Mouse (Mus musculus) layer of hippocampus, postnatal 14 days (tissue): ENCODE results near the gene Pla2g12a. TPM values are rescaled to one million over a fixed set of nuclear protein-coding genes. Genes with fewer than 3 reads are reported as not detected.

ENCODE experiments used
- DNase-seq, 2 experiments: peaks; one replicate each; pipeline ENCODE4 v3.0.0; 2021 to 2022; ENCODE audit warnings: low spot score in 2 of 2, mixed read lengths in 1 of 2
- total RNA-seq, 2 experiments: library from RNA; stranded (reverse); gene quantifications; 2 replicates each; pipeline ENCODE4 v1.2.3; 2021

Gene Pla2g12a
- total RNA-seq, 2 experiments from 2014 or later = 21.4 to 23.6 TPM

DNA sequence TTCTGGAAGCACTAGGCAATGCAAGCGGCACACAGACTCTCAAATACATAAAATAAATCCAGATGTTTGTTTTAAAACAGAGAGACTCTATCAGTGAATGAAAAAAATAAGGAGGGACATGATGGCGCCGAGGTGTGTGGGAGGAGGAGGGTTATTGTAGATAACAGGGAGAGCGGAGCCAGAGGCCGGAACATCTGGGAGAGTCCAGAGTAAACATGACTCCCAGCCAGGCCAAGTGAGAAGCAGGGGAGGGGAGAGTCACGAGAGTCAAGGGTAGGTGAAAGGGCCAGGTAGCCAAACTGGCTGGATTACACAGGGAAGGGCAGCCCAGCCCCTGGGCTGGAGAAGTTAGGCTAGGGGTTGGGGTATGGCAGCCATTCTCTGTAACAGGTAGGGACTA, 18.2 kb downstream of the Pla2g12a start:
- no peak for DNase-seq

DNA sequence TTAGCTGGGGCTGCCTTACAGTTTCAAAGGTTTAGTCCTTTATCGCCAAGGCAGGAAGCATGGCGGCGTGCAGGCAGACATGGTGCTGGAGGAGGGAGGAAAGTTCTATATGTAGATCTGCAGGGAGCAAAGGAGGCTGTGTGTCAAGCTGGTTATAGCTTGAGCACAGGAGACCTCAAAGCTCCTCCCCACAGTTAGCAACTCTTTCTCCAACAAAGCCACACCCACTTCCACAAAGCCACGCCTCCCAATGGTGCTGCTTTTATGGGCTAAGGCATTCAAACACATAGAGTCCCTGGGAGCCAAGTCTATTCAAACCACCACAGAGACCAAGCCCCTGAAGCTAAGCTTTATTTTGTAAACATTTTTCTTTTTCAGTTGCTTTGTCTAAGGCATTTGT, 20.5 kb downstream of the Pla2g12a start:
- DNase-seq = no peak

DNA sequence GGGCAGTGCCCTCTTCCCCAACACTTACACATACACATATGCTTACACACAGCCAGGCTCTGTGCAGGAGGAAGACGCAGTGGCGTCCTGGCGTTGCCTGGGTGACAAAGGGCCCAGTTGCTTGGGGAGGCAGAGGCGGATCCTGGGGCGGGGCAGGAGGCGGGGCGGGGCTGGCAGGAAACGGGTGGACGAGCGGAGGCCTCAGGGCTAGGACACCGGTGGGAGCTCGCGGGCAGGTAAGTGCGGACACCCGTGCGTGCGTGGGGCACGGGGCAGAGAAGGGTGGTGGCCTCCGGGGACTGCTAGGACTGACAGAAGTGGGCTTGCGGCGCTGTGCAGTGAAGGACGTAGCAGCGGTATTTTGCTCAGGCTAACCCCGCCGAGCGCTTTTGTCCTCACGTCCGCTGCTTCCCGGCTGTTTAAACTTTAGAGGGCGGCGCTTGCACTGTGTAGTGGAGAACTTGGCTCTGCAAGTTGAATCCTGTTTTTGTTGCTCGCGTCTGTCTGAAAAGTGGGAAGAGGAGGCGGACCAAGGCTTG, 22.9 kb downstream of the Pla2g12a start, which contains the start of gene Casp6:
Gene Casp6, plus strand, starts transcription at position 155 of the 539 bp plus-strand sequence.
- DNase-seq = peak; percentile 28 to 38

DNA sequence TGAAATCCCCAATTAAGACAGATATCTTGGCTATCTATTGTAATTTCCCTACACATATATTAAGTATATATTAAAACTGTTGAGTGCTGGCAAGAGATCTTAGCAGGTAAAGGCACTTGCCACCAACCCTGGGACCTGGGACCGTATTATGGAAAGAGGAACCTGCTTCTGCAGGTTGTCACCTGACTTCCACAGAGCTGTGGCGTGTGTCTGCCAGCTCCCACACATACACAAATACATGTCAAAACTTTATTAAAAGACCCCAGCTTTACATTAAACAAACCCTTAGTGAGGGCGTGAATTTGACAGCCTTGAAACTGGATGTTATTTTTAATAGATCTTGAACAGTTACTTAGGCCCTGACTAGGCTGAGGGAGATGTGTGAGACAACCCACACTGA, 25.0 kb downstream of the Pla2g12a start:
- DNase-seq = no peak

DNA sequence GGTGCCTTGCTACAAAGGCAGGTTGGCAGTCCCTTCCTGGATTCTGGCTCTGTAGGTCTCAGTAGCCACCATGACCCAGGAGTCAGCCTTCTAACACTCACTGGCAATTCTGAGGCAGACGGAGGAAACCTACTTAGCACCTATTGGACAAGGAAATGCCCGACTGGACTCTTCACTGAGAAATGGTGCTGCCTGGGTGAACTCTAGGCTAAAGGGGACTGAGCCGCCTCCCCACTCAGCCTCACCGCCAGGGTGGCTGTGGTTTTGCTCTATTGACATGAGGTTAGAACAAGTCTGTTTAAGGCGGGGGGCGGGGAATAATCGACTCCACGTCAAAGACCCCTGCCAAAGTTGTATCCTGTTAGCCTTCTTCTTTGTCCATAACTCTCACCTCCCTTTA, 25.5 kb downstream of the Pla2g12a start:
- no peak for DNase-seq

DNA sequence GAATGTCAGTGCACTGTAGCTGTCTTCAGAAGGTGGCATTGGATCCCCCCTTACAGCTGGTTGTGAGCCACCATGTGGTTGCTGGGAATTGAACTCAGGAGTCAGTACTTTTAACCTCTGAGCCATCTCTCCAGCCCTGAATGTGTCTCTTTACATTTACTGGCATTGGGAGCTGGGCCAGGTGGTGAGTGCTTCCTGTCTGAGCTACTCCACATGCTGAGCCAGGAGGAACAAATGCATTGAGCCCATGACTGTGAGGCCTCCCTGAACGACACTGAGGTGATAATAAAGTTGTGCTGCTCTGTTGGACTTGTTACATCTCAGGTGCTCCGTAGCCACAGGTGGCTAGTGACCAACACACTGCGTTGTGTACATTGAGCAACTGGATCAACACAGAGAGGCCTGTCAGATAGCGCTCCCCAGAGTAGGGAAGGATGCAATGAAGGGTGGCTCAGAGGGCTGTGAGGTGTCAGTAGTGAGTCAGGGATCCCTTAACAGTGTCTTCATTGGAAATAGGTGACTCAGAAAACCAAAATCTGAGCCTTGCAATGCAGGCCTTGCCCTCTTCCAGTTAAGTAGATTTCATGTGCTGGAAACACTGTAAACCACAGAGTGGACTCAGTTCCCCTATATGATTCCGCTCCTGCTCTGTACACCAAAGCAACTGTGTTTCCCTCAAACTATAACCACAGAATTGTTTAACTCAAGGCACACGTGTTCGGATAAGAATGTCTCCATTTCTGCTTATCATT, 26.2 kb downstream of the Pla2g12a start:
- no peak for DNase-seq

DNA sequence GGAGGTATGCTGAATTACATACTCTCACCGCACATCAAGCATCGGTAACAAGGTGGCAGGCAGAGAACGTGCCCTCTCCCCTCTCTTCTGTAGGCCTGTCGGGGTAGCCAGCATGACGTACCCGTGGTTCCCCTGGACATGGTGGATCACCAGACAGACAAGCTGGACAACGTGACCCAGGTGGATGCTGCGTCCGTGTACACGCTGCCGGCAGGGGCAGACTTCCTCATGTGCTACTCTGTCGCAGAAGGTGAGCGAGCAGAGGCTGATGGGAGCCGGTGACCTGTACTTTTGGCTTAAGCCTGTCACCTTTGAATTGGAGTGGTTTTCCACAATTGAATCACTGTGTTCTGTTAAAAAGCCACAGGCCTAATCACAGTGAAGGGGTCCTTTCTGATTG, 33.6 kb downstream of the Pla2g12a start:
- DNase-seq = no peak

DNA sequence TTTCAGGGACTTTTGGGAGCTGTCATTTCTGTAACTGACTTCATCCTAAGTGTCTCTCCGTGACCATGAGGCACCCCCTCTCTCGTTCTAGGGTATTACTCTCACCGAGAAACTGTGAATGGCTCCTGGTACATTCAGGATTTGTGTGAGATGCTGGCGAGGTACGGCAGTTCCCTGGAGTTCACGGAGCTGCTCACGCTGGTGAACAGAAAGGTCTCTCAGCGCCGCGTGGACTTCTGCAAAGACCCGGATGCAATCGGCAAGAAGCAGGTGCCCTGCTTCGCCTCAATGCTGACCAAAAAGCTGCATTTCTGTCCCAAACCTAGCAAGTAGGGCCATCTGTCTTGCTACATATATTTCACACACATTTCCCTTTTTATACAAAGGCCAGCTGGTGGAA, 34.8 kb downstream of the Pla2g12a start:
- no peak for DNase-seq

DNA sequence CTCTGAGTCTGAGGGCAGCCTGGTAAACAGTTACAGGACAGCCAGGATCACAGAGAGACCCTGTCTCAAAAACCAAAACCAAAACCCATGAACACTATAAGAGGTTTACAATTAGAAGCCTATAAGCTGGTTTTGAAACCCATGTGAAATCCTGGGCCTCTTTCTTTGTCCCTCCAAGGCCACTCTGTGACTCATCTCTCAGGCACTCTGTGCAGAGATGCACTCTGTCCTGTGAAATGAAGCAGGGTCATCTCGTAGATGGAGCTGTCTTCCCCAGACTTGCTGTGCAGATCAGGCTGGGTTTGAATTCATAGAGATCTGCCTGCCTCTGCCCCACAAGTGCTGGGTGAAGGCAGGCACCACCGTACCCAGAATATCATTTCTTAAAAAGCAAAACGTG, 39.0 kb downstream of the Pla2g12a start:
- DNase-seq = no peak

DNA sequence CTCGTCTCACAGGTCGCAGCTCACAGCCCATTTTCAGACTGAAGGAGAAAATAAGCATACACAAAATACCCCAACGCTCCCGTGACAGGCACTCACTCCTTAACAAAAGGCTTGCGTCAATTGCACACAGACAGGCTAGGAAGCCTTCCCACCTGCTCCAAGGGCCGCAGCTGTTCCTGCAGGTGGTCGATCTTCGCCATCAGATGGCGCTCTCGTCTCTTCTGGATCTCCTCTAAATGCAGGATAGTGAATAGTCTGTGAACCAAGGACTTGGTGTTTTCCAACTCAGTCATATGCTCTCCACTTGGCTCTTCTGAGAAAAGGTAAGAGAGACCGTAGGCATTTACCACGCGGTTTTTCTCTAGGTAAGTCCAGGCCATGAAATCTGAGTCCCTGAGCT, 40.0 kb downstream of the Pla2g12a start:
- DNase-seq = peak; percentile 66 to 72

DNA sequence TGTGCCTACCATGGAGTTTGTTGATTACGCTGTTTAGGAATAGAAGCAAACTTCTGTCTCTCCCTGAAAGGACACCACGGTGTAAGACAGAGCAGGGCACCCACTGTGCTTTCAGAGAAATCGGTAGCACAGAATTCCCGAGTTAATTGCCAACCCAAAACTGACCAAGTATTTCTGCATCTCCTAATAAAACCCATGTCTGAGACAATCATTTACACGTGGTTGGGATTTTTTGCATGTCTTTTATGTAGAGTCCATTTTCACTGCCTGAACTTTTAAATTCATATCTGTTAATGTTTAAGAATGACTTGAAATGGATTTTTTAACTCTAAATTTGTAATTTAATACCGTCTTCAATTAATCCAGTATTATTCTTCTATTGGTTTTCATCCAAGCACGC, 45.2 kb downstream of the Pla2g12a start:
- DNase-seq = no peak

DNA sequence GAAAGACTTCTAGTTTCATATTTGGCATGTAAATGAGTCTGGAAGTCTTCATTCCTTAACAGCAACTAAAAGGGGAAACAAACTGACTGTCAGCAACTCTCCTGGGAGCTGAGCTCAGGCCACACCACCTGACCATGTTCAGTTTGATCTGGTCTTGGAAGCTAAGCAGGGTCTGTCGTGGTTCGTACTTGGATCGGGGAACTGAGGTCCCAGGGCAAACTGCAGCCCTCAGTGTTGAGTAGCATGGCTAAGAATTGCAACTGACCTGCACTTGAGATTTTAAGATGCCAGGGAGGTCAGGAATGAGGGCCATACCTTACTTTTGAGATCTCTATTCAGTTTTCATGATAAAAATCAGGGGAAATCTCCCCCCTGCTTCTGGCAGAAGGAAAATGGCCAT, 47.5 kb downstream of the Pla2g12a start:
- no peak for DNase-seq

DNA sequence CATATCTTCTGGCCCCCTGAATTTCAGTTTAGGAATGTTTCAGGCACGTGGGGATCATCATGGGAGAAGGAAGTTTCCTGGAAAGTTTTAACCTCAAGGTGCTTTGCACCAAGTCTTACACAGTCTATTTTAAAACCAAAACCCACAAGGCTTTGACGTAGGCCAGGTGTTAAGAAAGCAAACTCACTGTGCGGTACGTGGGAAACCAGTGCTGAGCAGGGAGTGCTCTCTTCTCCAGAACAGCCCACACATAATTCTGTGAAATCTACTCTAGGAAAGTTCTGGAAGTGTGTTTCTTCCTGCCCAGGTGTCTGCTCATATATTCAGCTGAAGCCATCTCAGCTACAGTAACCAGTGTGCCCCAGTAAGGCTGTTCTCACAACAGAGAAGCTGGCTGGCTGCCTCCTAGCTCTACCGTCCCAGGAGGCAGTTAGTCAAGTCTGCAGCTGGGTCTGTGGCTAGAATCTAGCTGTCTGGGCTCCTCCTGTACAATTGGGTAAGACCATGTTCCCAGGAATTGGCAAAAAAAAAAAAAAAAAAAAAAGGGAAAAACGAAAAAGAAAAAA, 51.9 kb downstream of the Pla2g12a start:
- DNase-seq = no peak

DNA sequence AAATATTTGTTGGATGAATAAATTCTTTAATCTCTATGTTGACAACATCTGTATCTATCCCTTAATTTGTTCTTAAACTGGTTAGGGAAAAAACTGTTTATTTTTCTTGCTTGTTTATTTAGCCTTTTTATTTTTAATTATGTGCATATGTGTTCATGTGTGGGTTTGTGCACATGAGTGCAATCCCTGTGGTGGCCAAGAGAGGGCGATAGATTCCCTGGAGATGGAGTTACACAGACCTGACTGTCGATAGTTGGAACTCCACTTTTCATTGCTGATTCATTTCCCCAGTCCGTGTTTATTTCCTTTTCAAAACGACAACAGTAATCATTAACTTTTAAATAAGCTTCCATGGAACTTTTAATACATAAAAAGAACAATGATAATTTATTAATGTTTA, 54.0 kb downstream of the Pla2g12a start:
- DNase-seq = peak in 1 of 2 experiments; percentile 12

DNA sequence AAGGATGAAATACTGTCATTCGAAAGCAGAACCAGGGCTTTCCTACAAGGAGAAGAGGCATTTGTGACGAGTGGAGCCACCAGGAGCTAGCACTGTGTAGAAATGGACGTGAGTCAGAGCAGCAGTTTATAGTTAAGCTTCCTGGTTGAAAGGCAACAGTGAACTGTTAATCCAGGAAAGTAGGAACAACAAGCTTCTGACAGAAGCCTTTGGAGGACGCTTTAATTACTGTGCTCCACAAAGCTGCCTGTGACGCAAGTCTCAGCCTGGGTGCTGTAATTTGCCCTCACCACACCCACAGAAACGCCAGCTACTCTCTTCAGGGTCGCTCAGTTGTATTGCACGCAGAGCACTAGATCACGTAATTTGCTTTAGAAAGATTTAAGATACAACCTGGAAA, 58.2 kb downstream of the Pla2g12a start:
- DNase-seq = no peak

DNA sequence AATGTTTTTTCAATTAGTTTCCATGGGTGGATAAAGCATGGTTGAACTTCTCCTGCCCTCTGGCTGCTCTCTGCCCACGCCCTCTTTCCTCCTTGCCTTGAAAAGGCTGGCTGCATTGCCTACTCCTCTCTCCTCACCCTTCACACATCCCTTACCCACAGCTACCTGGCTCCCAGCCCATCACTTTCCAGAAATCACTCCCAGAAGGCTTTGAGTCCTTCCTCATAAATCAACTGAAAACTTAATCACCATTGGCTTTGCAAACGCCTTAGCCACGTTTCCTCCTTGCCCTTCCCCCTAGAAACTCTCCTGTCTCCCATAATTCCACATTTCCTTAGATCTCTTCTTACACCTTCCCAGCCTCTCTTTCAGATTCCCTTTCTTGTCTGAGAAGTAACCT, 59.4 kb downstream of the Pla2g12a start:
- DNase-seq = no peak

DNA sequence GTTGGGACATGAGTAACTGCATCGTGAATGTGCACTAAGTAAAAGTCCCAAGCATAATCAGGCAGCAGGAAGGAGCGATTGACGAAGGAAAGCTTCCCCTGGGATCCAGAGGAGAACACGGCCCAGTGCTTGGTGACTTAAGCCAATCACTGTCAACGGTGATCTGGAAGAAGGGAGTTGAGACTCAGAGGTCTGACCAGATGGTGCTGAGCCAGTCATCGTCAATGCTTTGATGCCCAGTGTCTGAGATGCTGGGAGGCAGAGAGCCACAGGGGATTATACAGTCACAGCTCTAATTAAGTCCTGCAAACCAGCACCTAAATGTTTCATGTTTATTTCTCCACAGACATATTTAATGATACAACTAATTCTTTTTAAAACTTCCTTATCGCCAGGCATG, 60.7 kb downstream of the Pla2g12a start:
- DNase-seq = no peak

DNA sequence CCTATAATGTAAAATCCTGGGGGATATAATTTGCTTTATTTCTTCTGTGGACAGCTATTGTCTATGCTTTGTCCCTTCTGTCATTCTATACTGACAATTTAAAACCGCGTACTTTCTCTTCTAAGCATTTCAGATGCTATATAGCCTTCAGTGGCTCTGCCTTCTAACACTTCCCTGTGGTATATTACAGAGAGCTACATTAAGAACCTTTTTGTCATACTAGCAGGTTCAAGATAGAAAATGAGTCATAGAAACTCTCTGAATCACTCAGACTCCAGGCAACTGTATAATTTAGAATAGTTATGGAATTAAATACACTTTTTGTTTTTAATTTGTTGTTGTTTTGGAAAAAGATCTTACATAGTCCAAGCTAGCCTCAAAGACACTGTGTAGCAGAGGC, 62.4 kb downstream of the Pla2g12a start:
- DNase-seq = no peak

DNA sequence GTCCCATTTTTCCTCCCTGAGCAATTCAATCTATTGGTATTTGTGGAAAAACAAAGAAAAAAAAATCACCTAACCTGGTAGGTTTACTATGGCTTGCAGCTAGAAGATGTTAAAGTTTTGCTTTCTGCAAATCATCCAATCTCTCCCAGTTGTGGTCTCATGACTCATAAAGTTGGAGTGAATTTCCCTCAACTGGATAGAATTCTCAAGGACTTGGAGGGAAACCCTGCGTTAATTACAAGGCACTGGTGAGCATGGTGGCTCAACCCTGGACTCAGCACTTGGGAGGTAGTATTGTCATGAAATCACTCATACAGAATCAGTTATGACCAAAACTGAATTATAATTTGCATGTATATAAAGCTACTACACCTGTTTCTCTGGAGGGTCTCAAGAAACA, 62.9 kb downstream of the Pla2g12a start:
- DNase-seq = no peak

DNA sequence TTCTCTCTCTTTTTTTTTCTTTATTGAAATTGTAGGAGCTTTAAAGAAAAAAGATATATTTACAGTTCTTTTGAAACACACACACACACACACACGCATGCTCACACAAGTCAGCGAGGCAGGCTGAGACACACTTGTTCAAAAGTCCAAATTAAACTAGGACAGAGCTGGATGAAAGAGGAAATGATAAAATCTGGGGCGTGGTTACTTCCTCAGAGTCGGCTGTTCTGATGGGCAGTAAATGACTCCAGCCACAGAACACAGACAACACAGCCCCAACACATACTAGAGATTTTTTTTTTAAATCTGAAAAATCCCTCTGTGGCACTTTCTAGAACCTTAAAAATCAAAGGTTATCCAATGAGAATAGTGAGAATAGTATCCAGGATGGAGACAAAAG, 65.4 kb downstream of the Pla2g12a start:
- no peak for DNase-seq
